Mouse (Mus musculus): ENCODE measurements around the gene Capn2. TPM values are rescaled to one million over a fixed set of nuclear protein-coding genes. Genes with fewer than 3 reads are reported as not detected.
A peak's percentile ranks its signal among the peaks of the same experiment; 100 is the strongest.

Capn2 gene
- polyA plus RNA-seq, 1 experiment from 2014 or later, result 115 TPM

DNA sequence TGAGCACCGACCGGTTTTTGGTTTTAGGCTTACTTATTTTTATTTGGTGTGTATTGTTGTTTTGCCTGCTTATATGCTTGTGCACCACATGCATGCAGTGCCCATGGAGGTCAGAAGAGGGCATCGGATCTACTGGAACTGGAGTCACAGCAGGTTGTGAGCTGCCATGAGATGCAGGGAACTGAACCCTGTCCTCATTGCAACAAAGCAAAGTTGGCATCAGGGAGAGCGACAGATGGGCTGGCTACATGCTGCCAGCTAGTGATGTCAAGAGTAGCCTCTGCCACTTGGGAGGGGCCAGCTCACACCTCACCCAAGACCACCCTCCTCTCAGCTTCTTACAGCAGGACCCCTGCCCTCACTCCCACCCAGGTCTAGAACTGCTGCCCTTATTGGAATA lies 51.4 kb downstream of the Capn2 start:
- no peak for ATAC-seq (ENCODE audit: low FRiP score, low read depth)
- Histone ChIP-seq H3K4me1 (peaks cover 6% of the 10 kb centered on the region; the same call in 1 of the 2 replicates), H3K27ac (no peak overlapping the region), H3K9ac (no peak overlapping the region), H3K9me3 (no peaks in the 10 kb centered on the region), H3K36me3 (peaks cover 47% of the 10 kb centered on the region), H3K4me2 (replicated peaks) (no peak overlapping the region), H3K4me3 (no peak overlapping the region), H3K27me3 (replicated peaks) (no peaks in the 10 kb centered on the region)
- WGBS, result 88% methylated on average over 4 of the region's 4 CpGs

GRCm38 (mm10) chr1:182465309-182465708 lies 52.1 kb downstream of the Capn2 start:
- Histone ChIP-seq H3K27me3 (replicated peaks) (no peaks in the 10 kb centered on the region), H3K27ac (no peak overlapping the region), H3K9ac (no peak overlapping the region), H3K4me1 (peaks cover 10% of the 10 kb centered on the region; the same call in 1 of the 2 replicates), H3K4me3 (no peak overlapping the region), H3K36me3 (peaks cover 42% of the 10 kb centered on the region), H3K9me3 (no peaks in the 10 kb centered on the region), H3K4me2 (replicated peaks) (no peak overlapping the region)
- WGBS, result 42% methylated on average over 4 of the region's 4 CpGs
- ATAC-seq (ENCODE audit: low FRiP score, low read depth), result peak; percentile 44; the same call in 1 of the 2 replicates

- Histone ChIP-seq H3K9me3 (no peaks in the 10 kb centered on the region), H3K9ac (no peak overlapping the region), H3K27ac (no peak overlapping the region), H3K4me1 (peaks cover 10% of the 10 kb centered on the region; the same call in 1 of the 2 replicates), H3K4me2 (replicated peaks) (no peak overlapping the region), H3K4me3 (no peak overlapping the region), H3K27me3 (replicated peaks) (no peaks in the 10 kb centered on the region), H3K36me3 (peaks cover 25% of the 10 kb centered on the region)
- 0 out of 2 replicates have a peak, but pooled peaks have one; percentile 22 for ATAC-seq (ENCODE audit: low FRiP score, low read depth)
- 83% methylated on average over 10 of the region's 10 CpGs for WGBS
Observed at GRCm38 (mm10) chr1:182461813-182462212, 55.6 kb downstream of the Capn2 start.

DNA sequence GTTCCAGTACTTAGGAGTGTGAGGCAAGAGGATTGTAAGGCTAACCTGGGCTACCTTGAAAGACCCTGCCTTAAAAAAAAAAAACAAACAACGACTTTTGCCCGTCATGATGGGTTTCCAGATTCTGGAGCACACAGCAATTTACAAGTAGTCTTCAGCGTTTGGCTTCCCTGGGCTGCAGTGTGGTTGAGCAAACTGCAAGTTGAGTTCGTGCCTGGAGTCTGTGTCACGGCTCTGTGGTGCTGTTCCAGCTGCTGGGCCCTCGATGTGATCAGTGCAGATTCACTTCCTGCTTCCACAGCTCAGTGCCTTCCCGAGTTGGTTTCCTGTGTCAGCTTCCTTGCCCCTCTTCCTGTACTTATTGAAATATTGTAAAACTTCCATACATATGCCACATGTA lies 56.1 kb downstream of the Capn2 start:
- 70% methylated on average over 7 of the region's 7 CpGs for WGBS
- Histone ChIP-seq H3K27me3 (replicated peaks) (no peaks in the 10 kb centered on the region), H3K27ac (no peak overlapping the region), H3K36me3 (peaks cover 25% of the 10 kb centered on the region), H3K4me3 (no peak overlapping the region), H3K9me3 (no peaks in the 10 kb centered on the region), H3K4me2 (replicated peaks) (no peak overlapping the region), H3K9ac (no peak overlapping the region), H3K4me1 (peaks cover 10% of the 10 kb centered on the region; the same call in 1 of the 2 replicates)
- ATAC-seq (ENCODE audit: low FRiP score, low read depth), result no peak

DNA sequence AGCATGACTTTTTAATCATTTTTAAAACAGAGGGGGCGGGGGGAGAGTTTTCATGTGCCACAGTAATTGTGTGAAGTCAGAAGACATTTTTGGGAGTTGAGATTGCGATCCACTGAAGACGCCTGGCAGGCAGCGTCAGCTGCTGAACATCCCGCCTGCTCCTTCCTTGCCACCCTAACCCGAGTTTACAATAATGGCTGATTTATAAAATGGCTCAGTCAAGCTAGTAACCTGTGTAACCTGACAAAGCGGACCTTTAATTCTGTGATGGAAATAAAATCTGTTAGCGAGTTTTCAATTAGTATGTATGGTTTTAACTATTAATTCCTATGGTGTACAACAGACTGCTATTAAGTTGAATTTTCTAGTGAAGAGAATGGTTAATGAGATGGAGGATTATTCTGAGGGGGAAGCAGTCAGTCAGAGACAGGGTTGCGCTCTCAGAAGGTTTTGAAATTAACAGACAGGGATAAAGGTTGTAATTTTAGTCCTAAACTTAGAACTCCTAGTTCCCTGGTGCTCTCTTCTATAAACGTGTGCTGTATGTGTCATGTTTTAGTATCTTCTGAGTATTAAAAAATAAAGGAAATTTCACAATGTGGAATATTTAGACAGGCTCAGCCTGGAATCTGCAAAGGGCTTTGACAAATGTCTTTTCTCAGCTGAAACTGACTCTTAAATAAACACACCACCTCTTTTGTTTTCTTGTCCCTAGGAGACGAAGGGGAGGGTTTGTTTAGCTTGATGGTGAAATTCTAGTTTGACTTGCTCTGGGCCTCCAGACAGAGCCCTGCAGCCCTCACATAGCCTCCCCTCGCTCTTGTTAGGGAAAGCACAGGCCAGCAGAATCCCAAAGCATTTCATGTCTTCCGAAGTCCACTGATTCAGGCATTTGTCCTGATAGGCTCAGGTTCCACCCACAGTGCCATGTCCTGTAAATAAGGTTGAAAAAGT lies 56.8 kb downstream of the Capn2 start:
- Histone ChIP-seq H3K27me3 (replicated peaks) (no peaks in the 10 kb centered on the region), H3K27ac (no peak overlapping the region), H3K9ac (no peak overlapping the region), H3K4me1 (peaks cover 10% of the 10 kb centered on the region; the same call in 1 of the 2 replicates), H3K4me2 (replicated peaks) (no peak overlapping the region), H3K9me3 (no peaks in the 10 kb centered on the region), H3K36me3 (peaks cover 29% of the 10 kb centered on the region), H3K4me3 (no peak overlapping the region)
- 79% methylated on average over 13 of the region's 13 CpGs for WGBS
- ATAC-seq (ENCODE audit: low FRiP score, low read depth), result no peak

- ATAC-seq (ENCODE audit: low FRiP score, low read depth), result no peak
Observed at GRCm38 (mm10) chr1:182459436-182459835, 58.0 kb downstream of the Capn2 start.

DNA sequence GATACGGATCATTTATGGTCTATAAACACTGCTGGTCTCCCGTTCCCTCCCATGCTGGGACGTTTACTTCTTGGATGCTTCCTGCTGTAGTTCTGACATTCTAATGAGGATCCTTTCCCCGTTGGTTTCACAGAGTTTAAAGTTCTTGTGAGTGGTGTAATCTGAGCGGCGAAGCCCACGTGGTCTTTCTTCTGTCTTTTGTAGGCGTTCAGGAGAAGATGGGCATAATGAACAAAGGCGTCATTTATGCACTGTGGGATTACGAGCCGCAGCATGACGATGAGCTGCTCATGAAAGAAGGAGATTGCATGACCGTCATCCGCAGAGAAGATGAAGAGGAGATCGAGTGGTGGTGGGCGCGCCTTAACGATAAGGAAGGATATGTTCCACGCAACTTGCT lies 58.9 kb downstream of the Capn2 start:
- H3K4me2 ChIP-seq (replicated peaks), result no peak overlapping the region
- no peak overlapping the region for H3K27ac ChIP-seq
- WGBS, result 66% methylated on average over 19 of the region's 19 CpGs
- no peak overlapping the region for H3K4me3 ChIP-seq
- ATAC-seq (ENCODE audit: low FRiP score, low read depth), result no peak
- H3K27me3 ChIP-seq (replicated peaks), result no peaks in the 10 kb centered on the region
- peaks cover 46% of the 10 kb centered on the region for H3K36me3 ChIP-seq
- peaks cover 5% of the 10 kb centered on the region; the same call in 1 of the 2 replicates for H3K4me1 ChIP-seq
- no peak overlapping the region for H3K9ac ChIP-seq
- H3K9me3 ChIP-seq, result no peaks in the 10 kb centered on the region

More at GRCm38 (mm10) chr1:182459436-182459835, 58.0 kb downstream of the Capn2 start:
- Histone ChIP-seq H3K36me3 (peaks cover 38% of the 10 kb centered on the region), H3K4me1 (peaks cover 5% of the 10 kb centered on the region; the same call in 1 of the 2 replicates), H3K4me2 (replicated peaks) (no peak overlapping the region), H3K4me3 (no peak overlapping the region), H3K9ac (no peak overlapping the region), H3K9me3 (no peaks in the 10 kb centered on the region), H3K27ac (no peak overlapping the region), H3K27me3 (replicated peaks) (no peaks in the 10 kb centered on the region)
- WGBS, result 82% methylated on average over 8 of the region's 8 CpGs

DNA sequence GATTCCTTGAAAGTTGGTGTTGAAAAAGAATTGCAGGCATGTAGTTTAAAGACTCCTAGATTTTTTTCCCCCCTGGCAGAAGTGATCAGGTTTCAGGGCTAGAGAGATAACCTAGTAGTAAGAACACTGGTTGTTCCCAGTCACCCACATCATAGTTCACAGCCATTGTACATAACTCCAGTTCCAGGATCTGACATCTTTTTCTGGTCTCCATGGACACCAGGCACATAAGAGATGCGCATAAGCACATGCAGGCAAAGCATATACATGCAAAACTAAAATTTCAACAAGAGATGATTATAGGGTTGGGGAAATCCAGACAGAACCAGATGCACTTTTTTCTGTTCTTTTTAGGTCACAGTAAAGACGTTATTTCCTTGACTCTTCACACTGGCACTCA lies 62.3 kb downstream of the Capn2 start:
- Histone ChIP-seq H3K4me3 (no peak overlapping the region), H3K9ac (no peak overlapping the region), H3K36me3 (peaks cover 43% of the 10 kb centered on the region), H3K27me3 (replicated peaks) (no peaks in the 10 kb centered on the region), H3K4me2 (replicated peaks) (no peak overlapping the region), H3K4me1 (no peaks in the 10 kb centered on the region), H3K27ac (no peak overlapping the region), H3K9me3 (no peaks in the 10 kb centered on the region)
- 96% methylated on average over 2 of the region's 2 CpGs for WGBS
- no peak for ATAC-seq (ENCODE audit: low FRiP score, low read depth)

- H3K4me2 ChIP-seq (replicated peaks), result no peak overlapping the region
- ATAC-seq (ENCODE audit: low FRiP score, low read depth), result no peak
- no peaks in the 10 kb centered on the region for H3K27me3 ChIP-seq (replicated peaks)
- H3K4me3 ChIP-seq, result no peak overlapping the region
- peaks cover 47% of the 10 kb centered on the region for H3K36me3 ChIP-seq
- H3K9me3 ChIP-seq, result no peaks in the 10 kb centered on the region
- WGBS, result 92% methylated on average over 4 of the region's 4 CpGs
- H3K27ac ChIP-seq, result no peak overlapping the region
- H3K4me1 ChIP-seq, result no peaks in the 10 kb centered on the region
- no peak overlapping the region for H3K9ac ChIP-seq
Observed at GRCm38 (mm10) chr1:182452473-182452872, 64.9 kb downstream of the Capn2 start.

DNA sequence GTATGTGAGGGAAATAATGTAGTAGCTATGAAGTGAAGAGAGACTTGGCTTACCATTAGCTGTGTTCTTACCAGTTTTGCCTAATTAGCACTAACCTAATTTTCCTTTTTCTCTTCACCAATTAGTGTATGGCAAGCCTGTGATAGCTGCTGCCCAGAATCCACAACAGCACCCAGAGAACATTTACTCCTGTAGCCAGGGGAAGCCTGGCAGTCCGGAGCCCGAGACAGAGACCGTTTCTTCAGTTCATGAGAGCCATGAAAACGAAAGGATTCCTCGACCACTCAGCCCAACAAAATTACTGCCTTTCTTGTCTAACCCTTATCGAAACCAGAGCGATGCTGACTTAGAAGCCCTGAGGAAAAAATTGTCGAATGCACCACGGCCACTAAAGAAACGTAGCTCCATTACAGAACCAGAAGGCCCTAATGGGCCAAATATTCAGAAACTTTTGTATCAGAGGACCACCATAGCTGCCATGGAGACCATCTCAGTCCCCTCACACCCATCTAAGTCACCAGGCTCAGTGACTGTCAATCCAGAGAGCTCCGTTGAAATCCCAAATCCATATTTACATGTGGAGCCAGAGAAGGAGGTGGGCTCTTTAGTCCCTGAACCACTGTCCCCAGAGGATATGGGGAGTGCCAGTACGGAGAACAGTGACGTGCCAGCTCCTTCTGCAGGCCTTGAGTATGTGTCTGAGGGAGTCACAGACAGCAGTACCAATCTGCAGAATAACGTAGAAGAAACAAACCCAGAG lies 69.0 kb downstream of the Capn2 start:
- no peak overlapping the region for H3K9ac ChIP-seq
- ATAC-seq (ENCODE audit: low FRiP score, low read depth), result no peak
- no peak overlapping the region for H3K4me2 ChIP-seq (replicated peaks)
- WGBS, result 93% methylated on average over 14 of the region's 14 CpGs
- no peaks in the 10 kb centered on the region for H3K9me3 ChIP-seq
- H3K4me1 ChIP-seq, result no peaks in the 10 kb centered on the region
- no peak overlapping the region for H3K4me3 ChIP-seq
- H3K27me3 ChIP-seq (replicated peaks), result no peaks in the 10 kb centered on the region
- no peak overlapping the region for H3K27ac ChIP-seq
- peaks cover 55% of the 10 kb centered on the region for H3K36me3 ChIP-seq

GRCm38 (mm10) chr1:182444116-182444515 lies 73.3 kb downstream of the Capn2 start:
- Histone ChIP-seq H3K9ac (no peak overlapping the region), H3K9me3 (no peaks in the 10 kb centered on the region), H3K4me3 (no peak overlapping the region), H3K27me3 (replicated peaks) (no peaks in the 10 kb centered on the region), H3K27ac (no peak overlapping the region), H3K36me3 (peaks cover 77% of the 10 kb centered on the region), H3K4me2 (replicated peaks) (no peak overlapping the region), H3K4me1 (no peaks in the 10 kb centered on the region)
- no peak for ATAC-seq (ENCODE audit: low FRiP score, low read depth)
- 79% methylated on average over 2 of the region's 2 CpGs for WGBS

- no peak overlapping the region for H3K4me3 ChIP-seq
- H3K9me3 ChIP-seq, result no peaks in the 10 kb centered on the region
- peaks cover 77% of the 10 kb centered on the region for H3K36me3 ChIP-seq
- no peak overlapping the region for H3K4me2 ChIP-seq (replicated peaks)
- WGBS, result 87% methylated on average over 18 of the region's 18 CpGs
- H3K9ac ChIP-seq, result no peak overlapping the region
- no peaks in the 10 kb centered on the region for H3K4me1 ChIP-seq
- ATAC-seq (ENCODE audit: low FRiP score, low read depth), result no peak
- no peaks in the 10 kb centered on the region for H3K27me3 ChIP-seq (replicated peaks)
- H3K27ac ChIP-seq, result no peak overlapping the region
Observed at GRCm38 (mm10) chr1:182441791-182442473, 75.5 kb downstream of the Capn2 start.

Data from neural tube, embryonic 12.5 days (tissue).